Mouse (Mus musculus) liver, adult (tissue): Measurements from ENCODE around the gene Arfgef2.

ENCODE experiments used
- GATA4 ChIP-seq: IDR thresholded peaks from 2 replicates; pipeline ENCODE4 v1.6.1; 2014; ENCODE audit warnings: mild to moderate bottlenecking, low read length; ENCODE audit not compliant: insufficient replicate concordance

Gene Arfgef2

DNA sequence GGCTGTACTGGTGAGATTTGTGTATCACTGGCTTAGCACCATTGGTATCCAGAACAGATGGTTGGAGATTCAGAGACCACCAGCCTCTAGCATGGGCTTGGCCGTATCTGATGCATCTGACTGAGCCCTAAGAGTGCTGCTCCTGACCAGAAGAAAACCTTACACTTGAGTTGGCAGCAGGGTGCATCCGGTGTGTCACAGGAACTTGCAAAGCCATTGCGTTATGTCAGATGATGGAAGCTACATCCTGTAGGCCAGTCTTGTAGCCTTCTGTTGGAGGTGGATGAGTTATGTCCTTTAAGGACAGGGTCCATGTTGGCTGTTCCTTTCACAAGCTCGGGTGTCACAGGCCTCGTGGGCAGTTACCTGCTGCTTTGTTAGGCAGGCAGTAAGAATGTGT lies 19.6 kb downstream of the Arfgef2 start:
- no peak for TF ChIP-seq GATA4

GRCm38 (mm10) chr2:166826491-166827224 lies 21.3 kb downstream of the Arfgef2 start:
- TF ChIP-seq GATA4: no peak

DNA sequence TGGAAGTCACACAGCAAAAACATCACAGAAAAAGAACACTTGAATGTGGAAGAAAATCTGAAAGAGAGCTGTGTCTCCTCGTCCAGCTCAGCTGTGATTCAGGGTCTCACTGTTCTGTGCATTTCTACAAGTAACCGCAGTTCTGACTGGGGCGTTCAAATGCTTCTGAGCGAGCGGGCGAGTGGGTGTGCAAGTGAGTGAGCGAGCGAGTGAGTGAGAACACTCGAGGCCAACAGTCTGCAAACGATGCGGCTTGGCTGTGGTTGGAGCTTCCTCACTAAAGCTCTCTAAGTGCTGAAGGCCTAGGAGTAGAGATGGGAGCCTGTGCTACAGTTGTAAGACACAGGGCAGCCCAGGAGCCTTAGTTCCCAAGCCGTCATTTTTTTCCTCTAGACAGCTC lies 22.9 kb downstream of the Arfgef2 start:
- TF ChIP-seq GATA4: no peak

DNA sequence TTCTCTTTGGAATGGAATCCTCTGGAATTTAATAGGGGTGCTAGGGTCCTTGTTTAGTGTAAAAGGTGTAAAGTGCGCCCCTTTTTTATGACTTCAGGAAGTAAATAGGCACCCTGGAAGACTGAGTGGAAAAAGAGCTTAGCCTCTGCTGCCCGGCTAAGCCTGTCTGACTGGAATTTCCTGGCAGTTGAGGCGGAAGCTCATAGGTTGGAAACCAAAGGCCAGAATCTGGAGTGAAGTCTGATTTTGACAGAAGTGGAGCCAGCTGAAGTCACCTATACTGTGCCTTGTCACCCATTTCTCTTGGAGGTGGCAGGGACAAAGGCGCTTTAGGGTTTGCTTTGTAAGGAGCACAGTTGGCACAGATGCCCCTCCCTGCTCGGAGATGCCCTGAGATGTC lies 25.0 kb downstream of the Arfgef2 start:
- TF ChIP-seq GATA4: no peak

GRCm38 (mm10) chr2:166834091-166834490 lies 28.7 kb downstream of the Arfgef2 start:
- TF ChIP-seq GATA4: no peak

DNA sequence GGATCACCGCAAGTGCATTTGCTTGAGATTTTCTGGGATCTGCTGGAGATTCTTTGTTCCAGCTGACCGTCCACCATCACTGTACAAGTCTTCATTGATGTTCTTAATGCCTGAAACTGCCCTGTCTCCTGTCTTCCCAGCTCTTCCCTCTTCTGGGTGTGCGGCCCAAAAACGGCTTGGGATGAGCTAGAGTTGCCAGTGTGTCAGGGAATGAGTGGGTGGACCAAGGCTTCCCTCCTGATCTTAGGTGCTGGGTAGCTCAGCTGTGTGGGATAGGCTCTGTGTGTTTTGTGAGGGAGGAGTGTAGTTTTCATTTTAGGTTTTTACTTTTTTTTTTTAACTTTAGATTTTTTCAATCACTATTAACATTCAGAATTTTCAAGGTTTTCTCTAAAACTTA lies 29.4 kb downstream of the Arfgef2 start:
- no peak for TF ChIP-seq GATA4

DNA sequence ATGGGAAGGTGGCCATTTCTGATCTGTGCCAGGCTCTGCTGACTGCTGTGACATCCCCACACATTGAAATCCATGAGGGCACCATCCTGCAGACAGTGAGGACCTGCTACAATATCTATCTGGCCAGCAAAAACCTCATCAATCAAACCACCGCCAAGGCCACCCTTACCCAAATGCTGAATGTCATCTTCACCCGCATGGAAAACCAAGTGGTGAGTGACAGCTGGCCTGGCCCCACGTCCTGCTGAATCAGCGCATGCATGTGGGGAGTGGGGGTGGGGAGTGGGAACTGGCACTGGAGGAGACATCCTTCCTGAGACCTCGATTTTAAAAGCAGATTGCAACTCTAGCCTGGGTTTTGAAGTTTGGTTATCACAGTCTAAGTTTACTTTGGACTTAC lies 30.2 kb downstream of the Arfgef2 start:
- TF ChIP-seq GATA4: no peak

GRCm38 (mm10) chr2:166841813-166842212 lies 36.4 kb downstream of the Arfgef2 start:
- TF ChIP-seq GATA4: no peak

DNA sequence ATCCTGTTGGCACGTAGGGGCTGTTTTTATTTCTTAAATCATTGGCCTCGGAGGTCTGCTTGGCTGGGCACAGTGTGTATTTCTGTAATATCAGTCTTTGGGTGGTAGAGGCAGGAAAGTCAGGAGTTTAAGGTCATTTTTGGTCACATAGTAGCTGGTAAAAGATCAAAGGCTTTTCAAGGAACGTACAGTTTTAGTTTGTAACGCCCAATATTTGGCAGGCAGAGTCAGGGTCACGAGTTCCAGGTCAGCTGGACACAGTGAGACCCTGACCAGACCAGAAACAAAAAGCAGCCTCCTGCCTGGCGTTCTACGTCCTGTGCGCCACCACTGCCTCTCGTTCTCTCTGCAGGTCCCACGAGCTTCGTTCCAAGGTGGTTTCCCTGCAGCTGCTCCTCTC lies 45.3 kb downstream of the Arfgef2 start:
- TF ChIP-seq GATA4: no peak

DNA sequence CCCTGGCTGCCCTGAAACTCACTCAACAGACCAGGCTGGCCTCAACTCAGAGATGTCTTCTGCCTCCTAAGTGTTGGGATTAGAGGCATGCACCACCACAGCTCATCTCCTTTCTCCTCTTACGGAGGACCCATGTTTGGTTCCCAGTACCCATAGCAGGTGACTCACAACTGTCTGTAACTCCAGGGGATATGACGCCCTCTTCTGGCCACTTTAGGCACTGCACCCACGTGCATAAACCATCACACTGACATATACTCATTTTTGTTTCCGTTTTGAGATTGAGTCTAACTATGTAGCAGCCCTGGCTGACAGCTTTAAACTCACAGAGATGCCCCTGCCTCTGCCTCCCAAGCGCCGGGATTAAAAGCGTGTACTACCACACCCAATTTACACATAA lies 46.9 kb downstream of the Arfgef2 start:
- no peak for TF ChIP-seq GATA4

DNA sequence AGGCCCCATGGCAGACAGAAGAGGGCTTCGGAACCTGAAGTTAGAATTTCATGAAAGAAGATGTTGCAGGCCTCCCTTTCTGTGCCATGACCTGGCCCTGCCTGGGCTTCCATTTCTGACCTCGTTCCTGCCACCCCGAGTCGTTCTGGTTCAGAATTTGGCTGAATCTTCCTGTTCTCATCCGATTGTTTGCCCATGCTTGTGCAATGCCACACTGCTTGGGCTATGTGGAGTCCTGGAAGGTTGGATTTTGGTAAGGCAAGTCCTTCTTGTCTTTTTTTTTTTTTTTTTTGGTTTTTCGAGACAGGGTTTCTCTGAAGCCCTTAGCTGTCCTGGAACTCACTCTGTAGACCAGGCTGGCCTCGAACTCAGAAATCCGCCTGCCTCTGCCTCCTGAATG lies 50.4 kb downstream of the Arfgef2 start:
- no peak for TF ChIP-seq GATA4

DNA sequence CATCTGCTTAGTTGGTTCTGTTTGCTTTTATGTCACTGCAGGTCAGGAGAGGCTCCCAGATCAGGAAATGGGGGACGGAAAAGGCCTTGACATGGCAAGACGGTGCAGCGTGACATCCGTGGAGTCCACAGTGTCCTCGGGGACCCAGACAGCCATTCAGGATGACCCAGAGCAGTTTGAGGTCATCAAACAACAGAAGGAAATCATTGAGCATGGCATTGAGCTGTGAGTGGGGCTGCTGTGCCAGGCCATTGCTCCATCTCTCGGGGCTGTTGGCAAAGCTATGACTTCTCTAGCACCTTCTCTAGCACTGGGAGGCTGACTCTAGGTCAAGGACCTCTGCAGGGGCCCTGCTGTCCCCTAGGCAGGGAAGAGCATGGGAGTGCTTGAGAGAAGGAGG lies 51.0 kb downstream of the Arfgef2 start:
- TF ChIP-seq GATA4: no peak

GRCm38 (mm10) chr2:166857118-166857517 lies 51.7 kb downstream of the Arfgef2 start:
- TF ChIP-seq GATA4: no peak

- no peak for TF ChIP-seq GATA4
Measured at GRCm38 (mm10) chr2:166859214-166859613, 53.8 kb downstream of the Arfgef2 start.

DNA sequence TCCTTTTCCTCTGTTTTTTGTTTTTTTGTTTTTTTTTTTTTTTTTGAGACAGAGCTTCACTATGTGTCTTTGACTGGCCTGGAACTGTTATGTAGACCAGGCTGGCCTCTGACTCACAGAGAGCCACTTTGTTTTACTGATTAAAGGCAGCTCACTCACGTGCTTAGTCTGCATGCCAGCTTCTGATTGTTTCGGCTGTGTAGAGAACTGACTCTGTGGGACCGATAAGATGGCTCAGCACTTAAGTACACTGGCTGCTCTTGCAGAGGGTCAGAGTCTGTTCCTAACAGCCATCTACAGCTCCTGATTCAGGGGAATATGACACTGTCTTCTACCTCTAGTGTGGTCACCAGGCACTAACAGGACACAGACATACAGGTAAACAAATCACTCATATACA lies 57.1 kb downstream of the Arfgef2 start:
- TF ChIP-seq GATA4: no peak

- TF ChIP-seq GATA4: no peak
Measured at GRCm38 (mm10) chr2:166865476-166865875, 60.1 kb downstream of the Arfgef2 start.

- no peak for TF ChIP-seq GATA4
Measured at GRCm38 (mm10) chr2:166870271-166870865, 65.0 kb downstream of the Arfgef2 start.
